Mouse (Mus musculus): ENCODE data around the gene Gtf3c1. TPM values are rescaled to one million over a fixed set of nuclear protein-coding genes. Genes with fewer than 3 reads are reported as not detected.

Gene Gtf3c1
- 10 to 100 TPM; 45.2 to 45.5 TPM for total RNA-seq (2023)

DNA sequence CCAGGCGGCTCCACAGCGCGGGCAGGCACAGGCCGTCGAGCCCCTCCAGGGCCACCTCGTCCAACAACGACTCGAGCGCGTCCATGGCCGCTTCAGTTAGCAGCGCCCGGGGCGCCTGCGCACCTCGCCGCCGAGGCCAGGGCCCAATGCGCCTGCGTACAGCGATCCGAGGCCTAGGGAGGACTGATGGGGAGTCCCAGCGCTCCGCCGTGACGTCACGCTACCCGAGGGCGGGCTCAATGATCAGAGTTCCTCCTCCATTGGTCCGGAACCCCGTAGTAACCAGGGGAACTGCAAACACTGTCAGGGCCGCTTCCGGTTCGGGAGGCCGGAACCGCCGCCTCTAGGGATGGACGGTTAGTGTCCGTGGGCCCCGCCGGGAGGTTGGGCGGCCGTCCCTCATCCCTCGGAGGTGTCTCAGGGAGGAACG lies at the start of gene Gtf3c1, which contains the start of gene D430042O09Rik:
Gene Gtf3c1, minus strand, starts transcription at position 188 of the 430 bp plus-strand sequence.
Gene D430042O09Rik, plus strand, starts transcription at position 296 of the 430 bp plus-strand sequence.

DNA sequence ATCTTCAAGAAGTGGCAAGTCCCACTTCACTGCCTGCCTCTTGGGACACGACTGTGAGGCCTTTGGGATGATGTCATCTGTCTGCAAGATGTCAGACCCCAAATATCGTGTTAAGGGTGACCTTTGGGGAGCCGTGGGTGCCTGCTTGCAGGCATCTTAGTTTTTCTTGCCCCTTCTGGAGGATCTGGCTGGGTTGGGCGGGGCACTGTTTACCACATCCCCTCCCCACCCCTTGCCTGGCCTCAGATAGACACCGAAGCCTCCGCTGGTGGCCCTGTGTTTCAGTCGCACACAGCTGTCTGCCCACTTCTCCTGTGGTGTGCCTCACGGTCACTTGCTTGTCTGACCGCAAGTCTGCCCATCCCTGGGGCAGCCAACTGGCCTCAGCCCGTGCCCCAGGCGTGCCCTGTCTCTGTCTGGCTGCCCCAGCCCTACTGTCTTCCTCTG lies 104.4 kb downstream of the Gtf3c1 start, which contains the start of gene Il21r:
Gene Il21r, plus strand, starts transcription at position 245 of the 447 bp plus-strand sequence.

Other genes with a start within 250 kb of the Gtf3c1 start
- 10 to 100 TPM; 13.0 to 15.2 TPM for gene Nsmce1, start 216.2 kb downstream of the Gtf3c1 start, total RNA-seq (2023)
- 10 to 100 TPM; 76.1 to 77.2 TPM for gene Il4ra, start 155.7 kb downstream of the Gtf3c1 start, total RNA-seq (2023)
- gene Il21r, start 104.4 kb downstream of the Gtf3c1 start, total RNA-seq (2023): 10 to 100 TPM; 18.5 to 19.4 TPM
- gene D430042O09Rik, start 108 bp upstream of the Gtf3c1 start, total RNA-seq (2023): 10 to 100 TPM; 28.8 to 33.2 TPM

Data from monocyte, adult 59 days (primary cell).